Mouse (Mus musculus) layer of hippocampus, postnatal 14 days (tissue): ENCODE results near the gene Cx3cr1. TPM values are rescaled to one million over a fixed set of nuclear protein-coding genes. Genes with fewer than 3 reads are reported as not detected.
"Not testable (repeated sequence)": the region's sequence is repeated elsewhere in the genome, so short reads cannot be mapped to it uniquely, and the experiment has no call there.

Experiments
- DNase-seq, 2 experiments: peaks; one replicate each; pipeline ENCODE4 v3.0.0; 2021 to 2022; ENCODE audit warnings: low spot score in 2 of 2, mixed read lengths in 1 of 2
- long read RNA-seq, 2 experiments: library from polyadenylated mRNA; stranded (forward); transcript quantifications; one replicate each; pipeline ENCODE4 v2.0.0; 2021
- total RNA-seq, 2 experiments: library from RNA; stranded (reverse); gene quantifications; 2 replicates each; pipeline ENCODE4 v1.2.3; 2021

Cx3cr1 gene
- 10 to 100 TPM; 34.7 to 36.0 TPM for total RNA-seq
- long read RNA-seq, experiment 1, partial matches to known transcripts: 0 of 9 reads
- long read RNA-seq, experiment 1, other reads (novel, unspliced or antisense): 8 of 9 reads
- long read RNA-seq, experiment 2, partial matches to known transcripts: 0 of 8 reads
- long read RNA-seq, experiment 2, other reads (novel, unspliced or antisense): 7 of 8 reads

DNA sequence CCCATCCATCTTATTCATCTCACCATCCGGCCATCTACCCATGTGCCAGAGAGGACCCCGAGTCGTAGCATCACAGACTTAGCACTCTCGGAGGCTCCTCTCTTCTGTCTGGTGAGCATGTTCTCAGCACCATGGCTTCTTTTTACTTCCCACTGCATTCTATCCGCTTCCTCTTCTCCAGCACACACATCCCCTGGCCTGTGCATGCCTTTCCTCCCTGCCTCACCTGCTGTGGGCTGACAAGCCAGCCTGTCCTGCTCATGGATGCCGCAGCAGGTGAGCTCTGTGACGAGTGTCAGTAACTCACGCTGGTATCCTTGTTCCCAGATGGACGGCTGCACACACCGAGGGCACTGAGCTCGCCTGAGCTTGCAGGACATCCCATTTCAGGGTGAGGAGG is at the start of gene Cx3cr1:
Gene Cx3cr1 (minus strand): TSS at position 101 of the 400 bp plus-strand sequence.
- no peak for DNase-seq

DNA sequence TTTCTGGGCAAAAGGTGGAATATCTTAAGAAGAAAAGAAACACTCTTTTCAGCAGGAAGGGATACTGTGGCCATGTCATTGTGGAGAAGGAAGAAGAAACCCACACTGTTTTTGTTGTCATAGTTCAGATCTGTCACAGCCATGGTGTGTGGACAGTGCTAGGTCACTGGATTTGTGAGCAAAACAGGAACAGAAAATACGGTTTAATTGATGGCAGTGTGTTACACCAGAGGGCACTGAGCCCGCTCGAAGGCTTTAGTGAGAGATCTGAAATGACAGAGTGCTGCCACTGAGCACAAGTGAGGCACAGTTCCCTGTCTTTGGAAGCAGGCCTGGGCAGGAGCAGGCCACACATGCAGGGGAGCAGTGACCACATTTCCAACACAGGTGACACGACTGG is 48.5 kb upstream of the Cx3cr1 start:
- no peak for DNase-seq

DNA sequence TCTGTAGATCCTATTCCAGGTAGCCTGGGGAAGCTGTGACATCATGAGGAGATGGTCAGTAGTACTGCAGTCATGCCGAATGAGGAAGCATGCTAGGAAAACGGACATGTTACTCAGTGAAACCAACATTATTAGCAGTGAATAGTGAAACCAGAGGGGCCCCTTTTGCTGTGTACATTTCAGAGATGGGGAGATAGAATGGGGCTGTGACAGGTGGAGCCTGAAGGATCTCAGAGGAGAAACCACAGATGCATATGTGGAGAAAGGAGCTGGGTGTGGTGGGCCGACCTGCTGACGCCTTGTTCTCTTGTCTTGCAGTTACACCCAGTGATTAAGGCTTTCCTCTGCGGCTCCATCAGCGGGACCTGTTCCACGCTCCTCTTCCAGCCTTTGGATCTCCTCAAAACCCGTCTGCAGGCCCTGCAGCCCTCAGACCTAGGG is 46.5 kb upstream of the Cx3cr1 start:
- DNase-seq: no peak

DNA sequence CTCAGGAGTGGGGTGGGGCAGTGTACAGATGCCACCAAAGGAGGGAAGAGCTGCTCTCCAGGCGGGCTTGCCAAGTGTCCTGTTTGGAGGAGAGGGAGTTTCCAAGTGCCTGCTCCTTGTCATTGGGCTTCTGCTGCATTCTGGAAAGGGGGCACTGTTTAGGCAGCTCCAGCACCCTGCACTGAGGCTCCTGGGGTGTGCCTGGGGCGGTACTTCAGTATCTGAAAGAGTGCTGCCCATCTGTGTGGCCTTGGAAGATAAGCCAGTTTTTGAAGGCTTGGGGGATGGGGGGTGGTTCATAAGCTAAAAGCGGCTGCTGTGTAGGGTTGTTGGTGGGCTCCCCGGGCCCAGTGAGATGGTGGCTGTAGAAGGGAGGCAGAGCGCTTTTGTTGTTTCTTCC is 45.9 kb upstream of the Cx3cr1 start:
- no peak for DNase-seq

DNA sequence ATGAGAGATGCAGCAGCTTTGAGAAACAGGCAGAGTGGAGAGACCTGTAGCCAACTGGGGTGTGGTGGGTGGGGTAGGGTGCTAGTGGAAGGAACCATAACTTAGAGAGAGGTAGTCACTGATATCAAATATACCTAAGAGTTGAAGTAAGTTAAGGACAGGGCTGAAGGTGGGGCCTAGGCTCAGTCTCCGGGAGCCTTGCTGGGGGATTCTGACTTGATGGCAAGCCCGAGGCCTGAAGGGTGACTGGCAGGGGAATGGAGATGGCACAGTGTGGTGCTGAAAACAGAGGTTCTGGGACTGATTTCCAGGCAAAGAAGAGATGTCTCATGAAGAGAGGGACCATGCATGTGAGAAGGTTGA is 45.1 kb upstream of the Cx3cr1 start:
- no peak for DNase-seq

DNA sequence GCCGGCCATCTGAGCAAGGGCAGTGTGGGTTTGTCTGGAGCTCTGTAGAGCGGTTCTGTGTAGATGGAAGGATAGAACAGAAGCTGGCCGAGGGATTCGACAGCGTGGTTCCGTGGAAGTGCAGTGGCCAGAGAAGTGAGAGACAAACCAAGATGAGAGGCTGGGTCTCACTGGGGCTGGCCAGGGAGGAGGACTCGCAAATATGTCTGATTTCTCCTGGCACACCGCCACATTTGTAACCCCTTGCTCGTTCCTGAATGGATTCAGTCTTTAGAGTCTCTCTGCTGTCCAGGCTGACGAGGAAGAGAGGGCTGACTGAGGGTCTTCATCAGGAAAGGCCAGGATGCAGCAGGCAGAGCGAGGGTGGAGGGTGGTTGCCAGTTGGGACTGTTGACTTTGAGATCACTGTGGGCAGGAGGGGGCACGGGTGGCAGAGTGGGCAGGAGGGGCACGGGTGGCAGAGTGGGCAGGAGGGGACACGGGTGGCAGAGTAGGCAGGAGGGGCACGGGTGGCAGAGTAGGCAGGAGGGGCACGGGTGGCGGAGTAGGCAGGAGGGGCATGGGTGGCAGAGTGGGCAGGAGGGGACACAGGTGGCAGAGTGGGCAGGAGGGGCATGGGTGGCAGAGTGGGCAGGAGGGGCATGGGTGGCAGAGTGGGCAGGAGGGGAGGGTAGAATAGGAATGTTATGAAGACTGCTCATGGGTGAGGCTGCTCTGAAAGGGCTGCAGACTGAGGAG is 44.5 kb upstream of the Cx3cr1 start:
- DNase-seq: no peak

DNA sequence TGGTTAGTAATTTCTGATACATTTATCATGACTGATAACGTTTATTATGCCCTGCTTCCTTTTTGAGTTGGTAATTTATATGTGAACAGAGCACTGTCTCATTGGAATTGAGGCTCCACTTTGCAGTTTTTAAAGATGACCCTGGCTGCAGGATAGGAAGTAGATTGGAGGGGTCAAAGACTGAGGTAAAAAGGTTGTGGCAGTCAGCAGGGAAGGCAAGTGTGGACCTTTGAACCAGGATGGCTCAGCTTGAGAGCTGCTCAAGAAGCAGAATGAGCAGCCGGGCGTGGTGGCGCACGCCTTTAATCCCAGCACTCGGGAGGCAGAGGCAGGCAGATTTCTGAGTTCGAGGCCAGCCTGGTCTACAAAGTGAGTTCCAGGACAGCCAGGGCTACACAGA is 43.8 kb upstream of the Cx3cr1 start:
- DNase-seq: no peak

DNA sequence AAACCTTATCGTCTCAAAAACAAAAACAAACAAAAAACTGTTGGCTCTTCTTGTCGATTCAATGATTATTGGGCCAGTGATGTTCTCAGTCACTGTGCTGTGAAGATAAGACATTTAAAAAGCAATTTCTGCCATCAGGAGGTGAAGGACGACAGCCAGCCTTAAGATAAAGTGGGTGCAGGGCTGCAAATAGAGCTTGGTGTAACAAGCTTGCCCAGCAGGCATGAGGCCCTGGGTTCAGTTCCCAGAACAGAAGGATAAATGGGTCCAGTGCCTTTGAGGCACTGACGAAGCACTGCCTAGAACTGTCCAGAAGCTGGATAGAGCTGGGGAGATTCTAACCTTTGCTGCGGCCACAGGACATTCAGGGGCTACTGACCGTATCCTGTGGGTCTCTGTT is 42.8 kb upstream of the Cx3cr1 start:
- no peak for DNase-seq

DNA sequence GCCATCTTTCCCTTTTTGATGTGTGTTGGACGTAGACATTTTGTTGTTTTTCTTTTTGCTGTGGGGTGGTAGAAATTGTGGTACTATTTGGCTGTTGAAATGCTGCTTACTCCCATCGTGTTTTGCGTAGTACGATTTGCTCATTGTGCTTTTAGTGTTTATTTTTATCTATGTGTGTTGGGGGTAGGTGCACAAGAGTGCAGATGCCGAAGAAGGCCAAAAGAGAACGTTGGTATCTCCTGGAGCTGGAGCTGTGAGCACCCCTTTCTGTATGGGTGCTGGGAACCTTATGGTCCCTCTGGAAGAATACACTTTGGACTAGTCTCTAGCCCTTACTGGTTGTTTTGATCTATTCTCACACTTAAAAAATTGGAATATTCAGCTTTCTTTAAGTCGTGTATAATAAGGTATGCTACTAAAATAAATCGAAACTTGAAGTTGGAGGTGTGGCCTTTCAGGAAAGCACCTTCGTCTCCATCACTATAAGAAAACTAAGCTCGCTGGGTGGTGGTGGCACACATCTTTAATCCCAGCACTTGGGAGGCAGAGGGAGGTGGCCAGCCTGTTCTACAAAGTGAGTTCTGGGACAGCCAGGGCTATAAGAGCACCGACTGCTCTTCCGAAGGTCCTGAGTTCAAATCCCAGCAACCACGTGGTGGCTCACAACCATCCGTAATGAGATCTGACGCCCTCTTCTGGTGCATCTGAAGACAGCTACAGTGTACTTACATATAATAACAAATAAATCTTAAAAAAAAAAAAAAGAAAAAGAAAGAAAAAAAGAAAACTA is 41.7 kb upstream of the Cx3cr1 start:
- no peak for DNase-seq

DNA sequence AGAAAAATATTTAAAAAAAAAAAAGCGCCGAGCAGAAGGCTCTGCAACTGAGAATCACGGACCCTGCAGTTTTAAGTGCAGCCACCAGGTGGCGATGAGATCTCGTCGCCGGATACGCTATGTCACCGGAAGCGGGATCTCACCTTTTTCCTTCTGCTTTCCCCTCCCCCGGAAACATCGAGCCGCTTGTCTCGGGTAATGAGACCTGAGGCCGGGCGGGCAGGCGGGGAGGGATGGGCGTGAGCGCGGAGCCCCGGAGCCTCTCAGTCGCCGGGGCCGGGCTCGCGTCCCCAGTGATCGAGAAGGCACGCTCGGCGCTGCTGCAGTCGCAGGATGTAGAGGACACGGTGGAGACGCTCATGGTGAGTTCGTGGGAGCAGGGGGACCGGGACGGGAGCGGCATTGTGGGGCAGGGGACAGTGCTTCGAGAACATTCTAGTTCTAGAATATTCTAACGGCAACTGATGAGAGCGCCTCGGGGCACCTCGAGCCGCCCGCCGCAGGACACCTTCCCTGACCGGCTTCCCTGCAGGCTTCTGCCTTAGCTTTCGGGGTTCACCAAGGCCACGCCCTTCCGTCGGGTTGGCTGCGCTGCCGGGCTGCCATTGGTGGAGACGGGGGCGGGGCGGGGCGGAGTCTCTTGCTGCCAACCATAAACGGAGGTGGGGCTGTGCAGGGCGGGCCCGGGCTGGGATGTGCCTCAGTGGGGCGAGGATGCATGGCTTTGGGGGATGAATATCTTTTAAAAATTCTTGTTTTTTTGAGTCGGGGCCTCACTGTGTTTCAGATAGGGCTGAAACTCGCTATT is 40.7 kb upstream of the Cx3cr1 start, which contains the start of gene Slc25a38:
Gene Slc25a38 (plus strand): TSS at position 164 of the 808 bp plus-strand sequence.
- peak; percentile 94 to 96 for DNase-seq

DNA sequence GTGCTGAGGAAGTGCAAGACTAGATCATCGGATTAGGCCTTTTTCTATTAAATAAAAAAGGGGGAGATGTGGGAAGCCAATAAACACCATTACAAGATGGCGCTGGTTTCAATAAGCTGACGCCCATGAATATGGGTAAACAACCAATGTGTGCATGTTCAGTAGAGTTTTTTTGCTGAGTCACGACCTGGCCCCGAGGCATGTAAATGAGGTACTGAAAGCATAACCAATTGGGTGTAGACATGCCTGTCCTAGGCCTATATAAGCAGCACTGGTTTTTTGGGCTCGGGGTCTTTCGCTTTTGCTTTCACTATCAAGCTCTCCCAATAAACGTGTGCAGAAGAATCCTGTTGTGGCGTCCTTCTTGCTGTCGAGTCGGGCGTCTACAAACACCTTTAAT is 39.3 kb upstream of the Cx3cr1 start:
- not testable (repeated sequence) for DNase-seq

DNA sequence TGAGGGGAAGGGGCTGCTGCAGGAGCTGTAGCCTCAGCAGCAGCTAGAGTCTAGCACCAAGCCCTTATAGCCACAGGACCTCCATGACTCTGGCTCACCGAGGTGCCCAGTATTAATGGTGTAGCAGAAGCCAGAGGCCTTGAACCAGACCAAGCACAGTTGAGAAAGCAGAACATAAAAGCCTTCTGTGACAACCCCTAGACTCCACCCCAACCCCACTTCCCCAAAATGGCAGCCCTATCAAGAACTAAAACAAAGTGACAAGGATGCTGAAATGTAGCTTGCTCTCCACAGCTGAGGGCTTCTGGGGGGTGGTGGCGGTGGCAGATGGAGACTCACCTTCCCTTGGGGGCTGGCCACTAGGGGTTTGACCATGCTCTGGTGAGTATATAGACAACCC is 31.5 kb upstream of the Cx3cr1 start:
- DNase-seq: no peak

DNA sequence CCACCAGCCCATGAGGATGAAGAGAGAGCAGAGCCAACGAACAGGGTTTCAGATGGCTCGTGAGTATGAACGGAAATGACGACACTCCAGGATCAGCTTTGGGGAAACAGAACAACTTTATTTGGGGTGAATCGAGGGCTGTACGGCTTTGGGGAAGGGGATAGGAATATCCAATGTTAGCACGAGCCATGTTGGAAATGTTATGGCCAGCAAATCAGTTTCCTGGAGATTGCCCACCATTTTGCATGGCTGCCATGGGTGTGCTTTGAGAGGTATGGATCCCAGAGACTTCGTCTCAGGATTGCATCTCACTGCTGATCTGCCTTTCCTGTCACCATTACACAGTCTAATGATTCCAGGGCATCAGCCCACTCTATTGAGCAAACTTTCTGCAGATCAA is 29.6 kb upstream of the Cx3cr1 start:
- no peak for DNase-seq

DNA sequence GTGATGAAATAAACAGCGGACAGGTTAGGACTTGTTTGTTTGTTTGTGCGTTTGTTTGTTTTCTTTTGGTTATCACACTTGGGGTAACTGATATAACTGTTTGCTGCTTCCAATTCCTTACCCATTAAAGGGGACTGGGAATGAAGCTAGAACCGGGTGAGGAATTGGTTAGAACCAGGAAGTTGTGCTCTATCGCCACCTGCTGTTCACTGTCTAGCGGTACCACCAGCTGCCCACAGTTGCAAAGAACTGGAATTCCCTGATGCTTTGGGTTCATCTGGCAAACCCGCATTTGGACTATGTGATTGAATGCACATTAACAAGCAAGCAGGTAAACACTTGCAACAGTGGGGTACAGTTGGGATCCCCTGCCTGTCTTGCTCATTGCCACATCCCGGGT is 29.0 kb upstream of the Cx3cr1 start:
- peak; percentile 62 to 72 for DNase-seq

DNA sequence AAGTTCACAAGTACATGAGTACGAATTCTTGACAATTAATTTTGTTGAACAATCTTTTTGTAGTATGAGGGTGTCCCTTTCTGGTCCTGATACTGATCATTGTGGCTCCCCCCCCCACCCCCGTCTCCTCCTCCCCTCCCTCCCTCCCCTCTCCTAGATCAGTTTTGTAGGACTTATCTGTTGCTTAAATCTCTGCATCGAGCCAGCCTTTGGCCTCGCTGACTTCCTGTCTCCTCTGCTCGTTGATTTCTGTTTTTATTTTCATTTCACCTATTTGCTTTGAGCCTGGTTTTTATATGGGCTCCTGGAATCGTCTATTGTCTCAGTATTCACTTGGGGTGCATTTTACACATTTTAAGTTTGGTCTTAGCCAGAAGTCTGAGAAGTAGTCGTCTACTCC is 26.2 kb upstream of the Cx3cr1 start:
- no peak for DNase-seq

DNA sequence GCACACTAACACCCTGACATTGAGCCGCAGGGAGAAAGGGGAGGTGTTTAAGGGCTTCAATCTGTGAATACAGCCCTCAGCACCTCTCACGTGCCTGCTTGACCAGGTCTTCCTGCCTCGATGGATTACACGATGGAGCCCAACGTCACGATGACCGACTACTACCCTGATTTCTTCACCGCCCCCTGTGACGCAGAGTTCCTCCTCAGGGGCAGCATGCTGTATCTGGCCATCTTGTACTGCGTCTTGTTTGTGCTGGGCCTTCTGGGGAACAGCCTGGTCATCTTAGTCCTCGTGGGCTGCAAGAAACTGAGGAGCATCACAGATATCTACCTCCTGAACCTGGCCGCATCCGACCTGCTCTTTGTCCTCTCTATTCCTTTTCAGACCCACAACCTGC is 24.0 kb upstream of the Cx3cr1 start:
- no peak for DNase-seq

DNA sequence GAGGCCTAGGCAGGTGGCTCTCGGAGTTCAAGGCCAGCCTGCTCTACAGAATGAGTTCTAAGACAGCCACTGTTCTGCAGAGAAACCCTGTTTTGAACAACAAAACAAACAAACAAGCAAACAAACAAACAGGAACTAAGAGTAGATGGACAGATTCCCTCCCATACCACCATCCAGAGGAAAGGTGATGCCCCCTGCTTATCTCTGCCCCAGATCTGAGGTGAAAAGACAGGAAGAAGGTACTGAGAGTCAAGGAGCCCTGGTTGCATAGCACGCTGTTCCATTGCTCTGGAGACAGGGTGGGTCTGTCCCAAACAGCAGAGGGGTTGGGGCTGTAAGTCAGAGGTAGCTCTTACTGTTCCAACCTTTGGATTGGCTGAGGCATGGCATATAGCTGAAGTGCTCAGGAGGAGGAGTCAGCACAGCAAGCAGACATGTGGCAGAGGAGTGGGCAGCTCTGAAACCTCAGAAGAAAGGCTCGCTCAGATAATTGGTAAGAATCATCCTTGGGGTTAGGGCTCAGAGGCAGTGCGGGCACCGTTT is 22.1 kb upstream of the Cx3cr1 start, which contains the start of gene Ccr8:
Gene Ccr8 (plus strand): TSS at position 419 of the 543 bp plus-strand sequence.
- DNase-seq: no peak

DNA sequence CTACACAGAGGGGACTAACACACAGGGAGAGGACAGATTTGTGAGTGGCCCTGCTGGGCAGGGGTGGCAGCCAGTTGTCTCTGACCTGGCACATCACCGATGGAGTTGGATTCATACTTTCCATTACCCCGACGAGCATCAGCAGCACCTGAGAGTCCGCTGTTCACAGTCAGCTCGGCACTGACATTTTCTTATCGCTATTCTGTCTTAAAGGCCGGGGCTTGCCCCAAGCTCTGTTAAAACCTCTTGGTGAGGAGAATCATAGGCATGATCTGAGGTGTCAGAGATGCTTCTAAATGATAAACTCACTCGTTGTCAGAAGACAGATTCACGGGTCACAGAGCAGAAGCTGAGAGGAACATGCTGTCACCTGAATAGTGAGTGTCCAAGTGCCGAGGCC is 21.4 kb upstream of the Cx3cr1 start:
- DNase-seq: no peak

DNA sequence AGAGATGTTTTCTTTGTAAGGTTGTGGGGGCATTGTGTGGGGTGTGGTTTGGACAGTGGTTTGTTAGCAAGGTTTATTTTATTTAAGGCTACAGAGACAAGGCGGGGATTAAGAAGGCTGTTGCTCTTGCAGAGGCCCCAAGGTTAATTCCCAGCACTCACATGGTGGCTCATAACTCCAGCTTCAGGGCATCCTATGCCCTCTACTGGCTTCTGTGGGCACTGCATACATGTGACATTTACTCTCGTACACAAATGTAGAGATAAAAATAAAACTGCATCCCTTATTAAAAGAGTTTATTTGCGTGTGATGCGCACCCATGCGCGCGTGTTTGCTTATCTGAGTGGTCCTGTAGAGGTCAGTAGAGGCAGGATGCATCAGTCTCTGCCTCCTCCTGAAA is 19.4 kb upstream of the Cx3cr1 start:
- no peak for DNase-seq

DNA sequence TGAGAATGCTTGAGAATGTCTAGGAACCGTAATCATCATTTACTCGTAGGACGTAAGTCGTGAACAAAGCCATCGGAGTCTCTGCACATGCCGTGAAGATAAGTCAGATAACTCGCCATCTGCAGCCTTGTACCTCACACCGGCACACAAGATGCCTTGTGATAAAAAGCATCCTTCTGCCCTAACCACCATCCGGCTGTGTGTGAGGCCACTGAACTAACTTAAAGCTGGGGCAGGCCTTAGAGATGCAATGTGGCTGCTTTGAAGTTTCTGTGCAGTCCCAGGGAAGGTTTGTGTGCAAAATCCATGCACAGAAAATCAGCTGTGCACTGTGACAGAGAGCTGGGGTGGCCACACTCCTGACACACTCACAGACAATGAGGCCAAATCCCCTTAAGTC is 14.7 kb upstream of the Cx3cr1 start:
- DNase-seq: no peak
